7 mouse cellular contexts compared by ENCODE assay signal in genomic region chr1:156558950-156559640, GRCm38 (mm10). TPM values are rescaled to one million over a fixed set of nuclear protein-coding genes. Genes with fewer than 3 reads are reported as not detected.
DNase-seq lines count a peak whose midpoint lies in the region; ATAC-seq lines count a peak whose summit lies in the region.

No protein-coding gene starts in this region.

- peak; percentile 55 to 64 for DNase-seq in cerebellum, postnatal 36 days
- peak; percentile 12 for DNase-seq in gastrocnemius, adult 18-20 months (ENCODE audit: low spot score)
- peak; percentile 57 for DNase-seq in induced T-regulatory cell, adult 2 months (ENCODE audit: low read depth)
- peak; percentile 58 for DNase-seq in left cerebral cortex, postnatal 14 days (ENCODE audit: low spot score in 2 of 2)
- peak; percentile 82 for DNase-seq in right cerebral cortex, postnatal 4 days

- intact Hi-C loops in left cerebral cortex, postnatal 14 days (cut with DNase I), result loop anchor here (5.0 kb wide), 1 partner anchor 73 kb away; no protein-coding TSS in a partner anchor

- peak; percentile 17 for ATAC-seq in activated CD4-positive, CD25-positive, alpha-beta regulatory T cell, adult 4 months
- peak; percentile 29 for ATAC-seq in megakaryocyte progenitor cell, adult 5-6 weeks (replicated peaks; ENCODE audit: poor library complexity)

RNA-seq across cellular contexts. Expression of gene Abl2, which starts 0.5 kb away (rescaled TPM):
- 1 to 10 TPM; 3.3 TPM for polyA plus RNA-seq in activated CD4-positive, CD25-positive, alpha-beta regulatory T cell, adult 4 months (2017; shearing (Covaris generic))
- 10 to 100 TPM; 21.3 to 23.1 TPM for total RNA-seq in gastrocnemius, adult 18-20 months (2021)
- 10 to 100 TPM; 59.6 to 59.7 TPM for total RNA-seq in left cerebral cortex, postnatal 14 days (2021)
- total RNA-seq in megakaryocyte progenitor cell, adult 5-6 weeks (2015), result 7.8 and 10.4 TPM in 2 replicates
- 14.0 and 14.5 TPM in 2 replicates for total RNA-seq in megakaryocyte progenitor cell, adult 5-6 weeks (2017)

RNA-seq across cellular contexts. Expression of gene Gm10031, which starts 35.3 kb away (rescaled TPM):
- polyA plus RNA-seq in activated CD4-positive, CD25-positive, alpha-beta regulatory T cell, adult 4 months (2017; shearing (Covaris generic)), result 1 to 10 TPM; 2.4 to 5.2 TPM
- total RNA-seq in gastrocnemius, adult 18-20 months (2021), result 10 to 100 TPM; 45.0 to 45.1 TPM
- 10 to 100 TPM; 52.4 to 55.1 TPM for total RNA-seq in left cerebral cortex, postnatal 14 days (2021)
- 5.3 and 6.3 TPM in 2 replicates for total RNA-seq in megakaryocyte progenitor cell, adult 5-6 weeks (2015)
- total RNA-seq in megakaryocyte progenitor cell, adult 5-6 weeks (2017), result 11.9 and 17.3 TPM in 2 replicates

Comparison
In these comparisons a context has a peak if more than half of its experiments do, and no peak if none do; other contexts are left out.
1. Peak in every context shown above with its lines: DNase-seq and ATAC-seq.
2. DNase-seq: peak in every context shown above with its lines; median percentile 82 in right cerebral cortex, postnatal 4 days; 60 in cerebellum, postnatal 36 days; 58 in left cerebral cortex, postnatal 14 days; 57 in induced T-regulatory cell, adult 2 months; 12 in gastrocnemius, adult 18-20 months.